Mouse (Mus musculus): ENCODE results near the gene Gm21173.
"Not testable (repeated sequence)": the region's sequence is repeated elsewhere in the genome, so short reads cannot be mapped to it uniquely, and the experiment has no call there.

The Gm21173 gene

GRCm38 (mm10) chrY:76761300-76761699, at the start of gene Gm21173:
TSS of gene Gm21173 (plus strand) at chrY:76761600.
- DNase-seq (ENCODE audit: low spot score), result not testable (repeated sequence)
